Mouse (Mus musculus): ENCODE results near the gene Midn.

Midn gene

GRCm38 (mm10) chr10:80144864-80145838, 2.9 kb upstream of the Midn start:
- DNase-seq: peak; percentile 79

GRCm38 (mm10) chr10:80145896-80146295, 2.2 kb upstream of the Midn start:
- no peak for DNase-seq

GRCm38 (mm10) chr10:80146568-80147011, 1.5 kb upstream of the Midn start:
- no peak for DNase-seq

GRCm38 (mm10) chr10:80147146-80147718, 840 bp upstream of the Midn start:
- no peak for DNase-seq

- peak; percentile 97 for DNase-seq
These were observed 678 bp downstream of the Midn start for GRCm38 (mm10) chr10:80148610-80149290.

GRCm38 (mm10) chr10:80149291-80150225, 1.5 kb downstream of the Midn start:
- DNase-seq: peak; percentile 99

- peak; percentile 91 for DNase-seq
These were observed 2.4 kb downstream of the Midn start for GRCm38 (mm10) chr10:80150226-80151210.

GRCm38 (mm10) chr10:80151211-80152034, 3.4 kb downstream of the Midn start:
- peak; percentile 69 for DNase-seq

GRCm38 (mm10) chr10:80152071-80152872, 4.2 kb downstream of the Midn start:
- DNase-seq: peak; percentile 68

- no peak for DNase-seq
These were observed 4.8 kb downstream of the Midn start for GRCm38 (mm10) chr10:80152873-80153260.

GRCm38 (mm10) chr10:80153713-80154112, 5.6 kb downstream of the Midn start:
- no peak for DNase-seq

- DNase-seq: no peak
These were observed 6.3 kb downstream of the Midn start for GRCm38 (mm10) chr10:80154384-80154783.

- no peak for DNase-seq
These were observed 7.2 kb downstream of the Midn start for GRCm38 (mm10) chr10:80155277-80155676.

GRCm38 (mm10) chr10:80156002-80156751, 8.1 kb downstream of the Midn start:
- no peak for DNase-seq

- no peak for DNase-seq
These were observed 8.6 kb downstream of the Midn start for GRCm38 (mm10) chr10:80156752-80157053.

GRCm38 (mm10) chr10:80157141-80157929, 9.3 kb downstream of the Midn start:
- no peak for DNase-seq

GRCm38 (mm10) chr10:80158307-80158986, 10.4 kb downstream of the Midn start:
- DNase-seq: peak; percentile 71
